Mouse (Mus musculus): ENCODE data around the gene Pramef25. TPM values are rescaled to one million over a fixed set of nuclear protein-coding genes. Genes with fewer than 3 reads are reported as not detected.

Gene Pramef25
- polyA plus RNA-seq (2012; rRNA removed) = not detected in 2 replicates

GRCm38 (mm10) chr4:143950916-143951315 lies at the start of gene Pramef25:
Pramef25 (minus strand) TSS chr4:143951016.

GRCm38 (mm10) chr4:143994269-143994668 lies 43.5 kb upstream of the Pramef25 start, which contains the start of gene Pramef17:
Pramef17 (minus strand) TSS chr4:143994369.

GRCm38 (mm10) chr4:143966850-143967249 lies 16.0 kb upstream of the Pramef25 start, which contains the start of gene Gm13101:
Gm13101 (minus strand) TSS chr4:143966950.

GRCm38 (mm10) chr4:143900280-143900679 lies 50.5 kb downstream of the Pramef25 start, which contains the start of gene Pramef6:
Pramef6 (minus strand) TSS chr4:143900380.

Other genes starting within 250 kb of the Pramef25 start
- not detected in 2 replicates for gene Gm13089, start 248.3 kb downstream of the Pramef25 start, polyA plus RNA-seq (2012; rRNA removed)
- gene Gm13078, start 231.6 kb downstream of the Pramef25 start, polyA plus RNA-seq (2012; rRNA removed) = not detected in 2 replicates
- gene Gm13023, start 161.7 kb downstream of the Pramef25 start, polyA plus RNA-seq (2012; rRNA removed) = not detected in 2 replicates
- not detected in 2 replicates for gene Gm13084, start 134.9 kb downstream of the Pramef25 start, polyA plus RNA-seq (2012; rRNA removed)
- gene Gm13103, start 104.5 kb downstream of the Pramef25 start, polyA plus RNA-seq (2012; rRNA removed) = not detected in 2 replicates
- gene Pramef6, start 50.6 kb downstream of the Pramef25 start, polyA plus RNA-seq (2012; rRNA removed) = not detected in 2 replicates
- not detected in 2 replicates for gene Gm13101, start 15.9 kb upstream of the Pramef25 start, polyA plus RNA-seq (2012; rRNA removed)
- not detected in 2 replicates for gene Pramef17, start 43.4 kb upstream of the Pramef25 start, polyA plus RNA-seq (2012; rRNA removed)
- gene Pramel4, start 108.1 kb upstream of the Pramef25 start, polyA plus RNA-seq (2012; rRNA removed) = not detected in 2 replicates
- not detected in 2 replicates for gene Gm13102, start 155.5 kb upstream of the Pramef25 start, polyA plus RNA-seq (2012; rRNA removed)
- gene Oog3, start 211.6 kb upstream of the Pramef25 start, polyA plus RNA-seq (2012; rRNA removed) = not detected in 2 replicates
- gene Oog2, start 239.7 kb upstream of the Pramef25 start, polyA plus RNA-seq (2012; rRNA removed) = not detected in 2 replicates